Mouse (Mus musculus) ES-CJ7 (cell line): ENCODE data around the gene Gm36864.
"Not testable (repeated sequence)": the region's sequence is repeated elsewhere in the genome, so short reads cannot be mapped to it uniquely, and the experiment has no call there.

Experiments
- DNase-seq: peaks from one replicate; pipeline ENCODE4 v3.0.0; 2011; ENCODE audit warnings: low read depth, low spot score

The Gm36864 gene

GRCm38 (mm10) chr7:44235909-44236308, at the start of gene Gm36864:
Gm36864 (plus strand) TSS chr7:44236177.
- DNase-seq, result no peak

- peak; percentile 7 for DNase-seq
Measured at GRCm38 (mm10) chr7:44186516-44186915, 49.5 kb upstream of the Gm36864 start.

- not testable (repeated sequence) for DNase-seq
Measured at GRCm38 (mm10) chr7:44187936-44188335, 48.0 kb upstream of the Gm36864 start, which contains the start of gene Klk1b24. Klk1b24 (plus strand) TSS chr7:44188236.

- DNase-seq, result not testable (repeated sequence)
Measured at GRCm38 (mm10) chr7:44193466-44193865, 42.5 kb upstream of the Gm36864 start.

GRCm38 (mm10) chr7:44197891-44198290, 38.1 kb upstream of the Gm36864 start, which contains the start of gene Klk1b3:
Klk1b3 (plus strand) TSS chr7:44198191.
- DNase-seq, result no peak

GRCm38 (mm10) chr7:44207135-44207534, 28.8 kb upstream of the Gm36864 start, which contains the start of gene Klk1b4:
Klk1b4 (plus strand) TSS chr7:44207435.
- DNase-seq, result not testable (repeated sequence)

- no peak for DNase-seq
Measured at GRCm38 (mm10) chr7:44208307-44208706, 27.7 kb upstream of the Gm36864 start.

- DNase-seq, result no peak
Measured at GRCm38 (mm10) chr7:44215645-44216044, 20.3 kb upstream of the Gm36864 start, which contains the start of gene Klk1b5. Klk1b5 (plus strand) TSS chr7:44215945.

GRCm38 (mm10) chr7:44221601-44222000, 14.4 kb upstream of the Gm36864 start:
- DNase-seq, result not testable (repeated sequence)

- not testable (repeated sequence) for DNase-seq
Measured at GRCm38 (mm10) chr7:44222335-44222734, 13.6 kb upstream of the Gm36864 start.

- DNase-seq, result peak; percentile 83
Measured at GRCm38 (mm10) chr7:44225076-44225475, 10.9 kb upstream of the Gm36864 start, which contains the start of gene Klk1. Klk1 (plus strand) TSS chr7:44225360.

GRCm38 (mm10) chr7:44239913-44240312, 3.9 kb downstream of the Gm36864 start:
- DNase-seq, result no peak

GRCm38 (mm10) chr7:44240712-44241111, 4.7 kb downstream of the Gm36864 start:
- DNase-seq, result no peak

- no peak for DNase-seq
Measured at GRCm38 (mm10) chr7:44241163-44241562, 5.2 kb downstream of the Gm36864 start.

- no peak for DNase-seq
Measured at GRCm38 (mm10) chr7:44244080-44244479, 8.1 kb downstream of the Gm36864 start.

GRCm38 (mm10) chr7:44246055-44246983, 10.3 kb downstream of the Gm36864 start, which contains the start of the genes 1700028J19Rik and 2410002F23Rik:
1700028J19Rik (minus strand) TSS chr7:44246695.
2410002F23Rik (plus strand) TSS chr7:44246722.
- DNase-seq, result peak; percentile 92

GRCm38 (mm10) chr7:44246984-44247470, 11.1 kb downstream of the Gm36864 start:
- DNase-seq, result peak; percentile 74

- no peak for DNase-seq
Measured at GRCm38 (mm10) chr7:44247971-44248370, 12.0 kb downstream of the Gm36864 start.

- DNase-seq, result no peak
Measured at GRCm38 (mm10) chr7:44249248-44249647, 13.3 kb downstream of the Gm36864 start.

- not testable (repeated sequence) for DNase-seq
Measured at GRCm38 (mm10) chr7:44250732-44251275, 14.8 kb downstream of the Gm36864 start.

- DNase-seq, result no peak
Measured at GRCm38 (mm10) chr7:44253023-44253616, 17.1 kb downstream of the Gm36864 start.

- DNase-seq, result no peak
Measured at GRCm38 (mm10) chr7:44254930-44255329, 19.0 kb downstream of the Gm36864 start.
